Mouse (Mus musculus) macrophage (primary cell): ENCODE results near the gene Tpp1. TPM values are rescaled to one million over a fixed set of nuclear protein-coding genes. Genes with fewer than 3 reads are reported as not detected.

Experiments used
- H3K27ac ChIP-seq: fragments of 350-480 bp; formaldehyde crosslinking; 2 replicates; pipeline ENCODE4 v1.9.0; 2021
- H3K36me3 ChIP-seq: fragments of 350-480 bp; formaldehyde crosslinking; 2 replicates; pipeline ENCODE4 v1.9.0; 2021; ENCODE audit errors: inconsistent target
- H3K4me3 ChIP-seq: fragments of 350-480 bp; formaldehyde crosslinking; 2 replicates; pipeline ENCODE4 v1.9.0; 2021; ENCODE audit errors: inconsistent target
- H3K79me2 ChIP-seq: fragments of 350-480 bp; formaldehyde crosslinking; 2 replicates; pipeline ENCODE4 v1.9.0; 2021; ENCODE audit errors: inconsistent target
- WGBS: methylation state at CpG from one replicate; pipeline ENCODE4 v1.1.7; 2026; ENCODE audit warnings: inconsistent platforms; ENCODE audit not compliant: missing documents; 5-methylcytosine and 5-hydroxymethylcytosine counted together
- polyA plus RNA-seq: library from polyadenylated mRNA; stranded (reverse); fragments of 250-400 nt; gene quantifications from 3 replicates; pipeline ENCODE4 v1.2.4, GENCODE M21; 2018; ENCODE audit warnings: inconsistent platforms

The Tpp1 gene
- polyA plus RNA-seq, 1 experiment from 2014 or later, result 456 TPM

DNA sequence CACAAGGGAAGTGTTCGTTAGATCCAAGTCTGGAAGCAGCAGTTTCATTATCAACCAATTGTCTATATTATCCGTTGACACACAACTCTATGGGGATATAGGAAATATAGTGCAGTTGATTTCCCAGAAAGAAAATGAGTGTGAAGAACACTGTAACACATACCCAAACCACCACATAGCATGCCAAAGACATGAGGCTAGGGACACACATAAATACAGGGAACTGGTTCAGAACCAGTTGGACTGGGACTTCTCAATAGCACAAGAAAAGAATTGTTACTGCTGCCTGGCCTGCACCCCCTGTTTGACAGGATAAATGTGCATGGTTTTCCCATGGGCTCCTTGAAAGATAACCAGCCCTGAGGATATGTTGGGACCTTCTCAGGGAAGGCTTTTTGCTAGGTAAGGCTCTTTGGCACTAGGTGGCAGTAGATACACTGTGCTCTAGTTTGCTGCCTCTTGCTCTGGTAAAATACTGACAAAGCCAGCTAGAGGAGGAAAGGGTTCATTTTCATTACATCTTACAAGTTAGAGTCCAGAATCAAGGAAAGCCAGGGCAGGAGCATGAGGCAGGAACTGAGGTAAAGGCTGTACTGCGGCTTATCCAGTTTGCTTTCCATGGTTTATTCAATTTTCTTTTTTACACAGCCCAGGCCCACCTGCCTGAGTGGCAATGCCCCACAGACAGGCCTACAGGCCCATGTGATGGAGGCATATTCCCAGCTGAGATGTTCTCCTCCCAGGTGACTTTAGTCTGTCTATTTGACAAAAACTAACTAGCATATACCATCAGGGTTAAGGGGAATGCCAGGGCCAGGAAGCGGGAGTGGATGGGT, 25.7 kb downstream of the Tpp1 start:
- WGBS, result 79% methylated on average over 4 of the region's 4 CpGs
- no peak overlapping the region for H3K27ac ChIP-seq
- no peak overlapping the region for H3K4me3 ChIP-seq
- no peaks in the 10 kb centered on the region for H3K79me2 ChIP-seq
- no peaks in the 10 kb centered on the region for H3K36me3 ChIP-seq

DNA sequence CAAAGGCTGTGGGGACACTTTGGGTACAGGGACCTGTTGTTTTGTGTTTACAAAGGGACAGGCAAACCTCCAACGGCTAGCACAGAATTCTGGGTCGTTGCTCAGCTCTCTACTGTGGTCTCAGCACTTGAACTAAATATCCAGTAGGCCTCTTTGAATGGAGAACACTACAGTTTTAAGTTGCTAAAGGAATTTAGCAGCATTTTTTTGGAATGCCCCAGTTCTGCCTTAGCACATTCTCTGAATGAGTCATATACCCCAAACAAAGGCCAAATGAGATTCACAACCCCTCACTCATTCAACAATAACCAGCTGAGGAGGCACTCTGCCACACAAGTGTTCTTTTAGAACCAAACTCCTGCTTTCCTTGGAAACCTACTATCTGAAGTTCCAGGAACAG, 30.1 kb downstream of the Tpp1 start:
- H3K4me3 ChIP-seq, result no peak overlapping the region
- no peaks in the 10 kb centered on the region for H3K79me2 ChIP-seq
- no peak overlapping the region for H3K27ac ChIP-seq
- H3K36me3 ChIP-seq, result no peaks in the 10 kb centered on the region
- WGBS, result 84% methylated on average over 2 of the region's 2 CpGs

DNA sequence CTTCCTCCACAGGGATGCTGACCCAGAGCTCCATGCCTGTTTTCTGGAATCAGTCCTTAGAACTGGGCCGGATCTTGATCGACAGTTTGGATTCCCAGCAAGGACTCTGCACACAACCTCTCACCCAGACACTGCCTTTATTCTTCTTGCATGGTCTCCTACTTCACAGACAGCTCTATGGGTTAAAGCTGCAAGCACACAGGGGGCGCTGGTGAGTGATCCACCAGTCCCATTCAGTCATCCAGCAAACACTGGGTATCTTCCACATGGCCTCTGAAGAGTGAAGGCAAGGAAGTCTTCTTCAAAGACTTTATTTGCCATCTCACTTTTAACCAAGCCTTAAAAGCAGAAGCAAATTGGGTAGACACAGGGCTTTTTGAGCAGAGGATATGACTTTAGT, 36.7 kb downstream of the Tpp1 start:
- WGBS, result 73% methylated on average over 3 of the region's 3 CpGs
- no peak overlapping the region for H3K4me3 ChIP-seq
- no peaks in the 10 kb centered on the region for H3K79me2 ChIP-seq
- no peaks in the 10 kb centered on the region for H3K36me3 ChIP-seq
- no peak overlapping the region for H3K27ac ChIP-seq

DNA sequence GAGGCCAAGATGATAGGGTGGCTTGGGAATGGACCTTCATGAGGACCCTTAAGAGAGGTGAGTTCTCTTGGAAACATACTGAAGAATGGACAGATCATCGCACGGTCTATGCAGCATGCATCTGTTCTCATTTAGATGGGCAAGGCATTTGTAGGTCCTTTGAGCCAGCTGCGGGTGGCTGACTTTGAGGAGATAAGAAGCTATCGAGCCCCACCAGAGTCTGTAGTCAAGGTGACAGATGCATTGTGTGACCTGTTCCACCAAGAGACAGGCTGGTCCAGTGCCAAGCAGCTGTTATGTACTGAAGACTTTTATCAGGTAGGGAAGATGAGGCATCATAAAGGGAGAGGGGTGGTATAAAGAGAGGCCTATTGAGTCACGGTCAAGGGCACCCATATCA, 43.3 kb downstream of the Tpp1 start:
- Histone ChIP-seq H3K4me3 (no peak overlapping the region), H3K36me3 (no peaks in the 10 kb centered on the region), H3K27ac (no peak overlapping the region), H3K79me2 (no peaks in the 10 kb centered on the region)
- 94% methylated on average over 5 of the region's 5 CpGs for WGBS

DNA sequence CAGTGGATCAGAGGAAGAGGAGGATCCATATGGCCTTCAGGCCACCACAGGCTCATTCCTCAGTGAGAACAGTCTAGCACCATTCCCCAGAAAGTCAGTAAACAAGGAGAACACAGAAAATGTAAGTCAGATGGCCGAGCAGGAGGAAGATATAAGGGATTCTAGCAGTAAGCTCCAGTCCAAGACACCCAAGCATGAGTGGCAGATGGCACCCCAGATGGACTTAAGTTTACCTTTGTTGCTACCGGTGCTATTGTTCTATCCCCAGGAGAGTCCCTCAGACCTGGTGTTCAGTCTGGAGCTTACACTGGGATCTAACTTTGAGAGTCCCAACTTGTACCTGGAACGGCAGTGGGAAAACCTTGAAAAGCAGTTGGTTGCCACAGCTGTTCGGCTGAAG, 48.2 kb downstream of the Tpp1 start:
- H3K27ac ChIP-seq, result no peak overlapping the region
- no peaks in the 10 kb centered on the region for H3K36me3 ChIP-seq
- H3K4me3 ChIP-seq, result no peak overlapping the region
- 93% methylated on average over 4 of the region's 4 CpGs for WGBS
- no peaks in the 10 kb centered on the region for H3K79me2 ChIP-seq

DNA sequence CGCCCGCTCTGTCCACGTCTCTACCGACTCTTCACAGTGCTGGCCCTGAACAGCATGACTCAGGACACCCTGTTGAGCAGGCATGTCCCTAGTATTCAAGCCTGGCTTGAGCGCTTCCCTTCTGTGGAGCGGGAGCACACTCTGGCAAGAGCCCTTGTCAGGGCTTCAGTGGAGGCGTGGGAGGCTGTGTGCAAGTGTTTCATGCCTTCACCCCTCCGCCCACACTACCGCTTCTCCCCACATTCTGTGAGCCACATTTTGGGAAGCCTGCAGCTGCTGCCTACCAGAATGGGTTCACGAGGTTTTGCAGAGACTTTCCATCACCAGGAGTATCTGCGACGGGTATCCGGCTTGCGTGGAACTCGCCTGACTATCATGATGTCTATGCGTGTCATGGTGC, 48.9 kb downstream of the Tpp1 start:
- 93% methylated on average over 16 of the region's 16 CpGs for WGBS
- Histone ChIP-seq H3K4me3 (no peak overlapping the region), H3K36me3 (no peaks in the 10 kb centered on the region), H3K79me2 (no peaks in the 10 kb centered on the region), H3K27ac (no peak overlapping the region)

Other genes with a start within 250 kb of the Tpp1 start
- 23.5 to 31.0 TPM (median 25.9 TPM) in 3 replicates for gene Smpd1, start 197.9 kb downstream of the Tpp1 start, polyA plus RNA-seq
- gene Apbb1, start 170.6 kb downstream of the Tpp1 start, polyA plus RNA-seq, result 0.04 to 0.58 TPM in 2 of 3 replicates, not detected in the other
- gene Hpx, start 152.1 kb downstream of the Tpp1 start, polyA plus RNA-seq, result 0.24 TPM in 1 of 3 replicates, not detected in the others
- 15.2 to 30.8 TPM (median 17.8 TPM) in 3 replicates for gene Trim3, start 118.7 kb downstream of the Tpp1 start, polyA plus RNA-seq
- gene Timm10b, start 112.2 kb downstream of the Tpp1 start, polyA plus RNA-seq, result 36.5 to 124 TPM (median 98.7 TPM) in 3 replicates
- 23.1 to 24.5 TPM (median 23.7 TPM) in 3 replicates for gene Arfip2, start 111.8 kb downstream of the Tpp1 start, polyA plus RNA-seq
- 1.7 to 8.3 TPM (median 4.9 TPM) in 3 replicates for gene Gm45799, start 111.7 kb downstream of the Tpp1 start, polyA plus RNA-seq
- 0.68 to 2.0 TPM (median 0.80 TPM) in 3 replicates for gene Dnhd1, start 101.4 kb downstream of the Tpp1 start, polyA plus RNA-seq
- gene Ilk, start 15.6 kb downstream of the Tpp1 start, polyA plus RNA-seq, result 135 to 184 TPM (median 156 TPM) in 3 replicates
- 12.9 to 21.2 TPM (median 19.6 TPM) in 3 replicates for gene Rrp8, start 14.8 kb downstream of the Tpp1 start, polyA plus RNA-seq
- 97.6 to 148 TPM (median 122 TPM) in 3 replicates for gene Taf10, start 7.9 kb downstream of the Tpp1 start, polyA plus RNA-seq
- 0.27 to 1.4 TPM (median 0.47 TPM) in 3 replicates for gene Dchs1, start 35.4 kb upstream of the Tpp1 start, polyA plus RNA-seq
- gene Mrpl17, start 58.9 kb upstream of the Tpp1 start, polyA plus RNA-seq, result 39.9 to 175 TPM (median 79.2 TPM) in 3 replicates
- gene Gm4070, start 201.7 kb upstream of the Tpp1 start, polyA plus RNA-seq, result 51.0 to 121 TPM (median 68.8 TPM) in 3 replicates